In the genomic region with DNA sequence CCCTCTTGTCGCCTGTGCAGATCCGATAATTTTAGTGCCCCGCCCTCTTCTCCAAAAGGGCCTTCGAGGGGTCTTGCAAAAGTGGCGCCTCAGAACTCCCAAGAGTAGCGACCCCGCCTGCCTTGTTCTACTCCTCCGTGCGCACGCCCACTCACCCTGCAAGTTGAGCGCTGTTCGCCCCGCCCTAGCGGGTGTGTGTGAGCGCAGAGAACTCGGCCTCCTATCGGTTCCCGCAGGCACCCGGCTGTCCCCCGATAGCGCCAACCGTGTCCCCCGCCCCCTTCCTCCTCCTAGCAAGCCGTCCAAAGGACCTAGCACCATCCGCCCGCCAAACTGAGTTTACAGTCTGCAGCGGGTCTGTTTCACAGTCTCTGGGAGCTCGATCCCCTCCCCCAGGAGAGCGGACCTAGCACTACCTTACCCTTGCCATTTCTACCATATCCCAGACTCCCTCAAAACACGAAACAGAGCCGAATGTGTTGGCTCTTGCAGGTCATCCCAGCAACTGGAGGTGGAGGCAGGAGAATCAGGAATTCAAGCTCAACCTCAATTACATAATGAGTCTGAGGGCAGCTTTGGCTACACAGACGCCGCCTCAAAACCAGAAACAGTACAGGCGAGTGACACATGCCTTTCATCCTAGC, we compare ENCODE assay signal across 8 mouse cellular contexts. TPM values are rescaled to one million over a fixed set of nuclear protein-coding genes. Genes with fewer than 3 reads are reported as not detected.
DNase-seq lines count a peak whose midpoint lies in the region; ATAC-seq and TF ChIP-seq lines count a peak whose summit lies in the region.

No protein-coding gene starts in this region.

- H3K4me2 ChIP-seq in heart, embryonic 15.5 days, result peak overlapping the region; percentile 98
- peak overlapping the region; percentile 89 for H3K4me2 ChIP-seq in liver, embryonic 15.5 days
- H3K4me2 ChIP-seq in neural tube, embryonic 11.5 days (ENCODE audit: low read depth), result peak overlapping the region; percentile 71
- peak overlapping the region; percentile 90 for H3K4me2 ChIP-seq in stomach, postnatal 0 days (replicated peaks; ENCODE audit: low read depth)

- WGBS in heart, embryonic 15.5 days, result 3% methylated on average over 34 of the region's 34 CpGs
- 2% methylated on average over 34 of the region's 34 CpGs for WGBS in liver, embryonic 15.5 days (ENCODE audit: insufficient replicate concordance)
- WGBS in neural tube, embryonic 11.5 days, result 4% methylated on average over 33 of the region's 34 CpGs
- 4% methylated on average over 34 of the region's 34 CpGs for WGBS in stomach, postnatal 0 days

- peak; percentile 77 for DNase-seq in CD4-positive, CD25-positive, alpha-beta regulatory T cell, adult 2 months (ENCODE audit: low read depth, low spot score)
- DNase-seq in brain, adult 2 months (ENCODE audit: low read depth, low spot score), result peak; percentile 86
- peak; percentile 86 for DNase-seq in kidney, postnatal 10 days
- peak; percentile 75 for DNase-seq in neural tube, embryonic 11.5 days (ENCODE audit: low spot score)
- peak; percentile 78 for DNase-seq in stomach, postnatal 0 days (ENCODE audit: low spot score)

- peaks cover 32% of the 10 kb centered on the region for H3K27me3 ChIP-seq in heart, embryonic 15.5 days
- H3K27me3 ChIP-seq in liver, embryonic 15.5 days, result peaks cover 17% of the 10 kb centered on the region; the same call in 1 of the 2 replicates
- H3K27me3 ChIP-seq in neural tube, embryonic 11.5 days (ENCODE audit: control insufficient read depth, insufficient read depth, low read length), result peaks cover 38% of the 10 kb centered on the region
- no peaks in the 10 kb centered on the region for H3K27me3 ChIP-seq in stomach, postnatal 0 days (ENCODE audit: control insufficient read depth, insufficient read depth, low read length)

- peak overlapping the region; percentile 55 for H3K9ac ChIP-seq in heart, embryonic 15.5 days
- H3K9ac ChIP-seq in liver, embryonic 15.5 days, result peak overlapping the region; percentile 94
- H3K9ac ChIP-seq in neural tube, embryonic 11.5 days (ENCODE audit: low read length), result no peak overlapping the region; the same call in 1 of the 2 replicates
- peak overlapping the region; percentile 31; the same call in 1 of the 2 replicates for H3K9ac ChIP-seq in stomach, postnatal 0 days (ENCODE audit: low read length)

- no peak for TF ChIP-seq EP300 in stomach, postnatal 0 days (optimal IDR thresholded peaks at IDR 0.05)

- H3K9me3 ChIP-seq in heart, embryonic 15.5 days (replicated peaks), result no peaks in the 10 kb centered on the region
- no peaks in the 10 kb centered on the region for H3K9me3 ChIP-seq in liver, embryonic 15.5 days (replicated peaks)
- no peaks in the 10 kb centered on the region for H3K9me3 ChIP-seq in neural tube, embryonic 11.5 days (ENCODE audit: control insufficient read depth, low read length)
- no peaks in the 10 kb centered on the region for H3K9me3 ChIP-seq in stomach, postnatal 0 days (ENCODE audit: control insufficient read depth, low read length)

- no peak for TF ChIP-seq CTCF in embryonic fibroblast, embryonic 13.5 days (IDR thresholded peaks at IDR 0.05; ENCODE audit: borderline replicate concordance, insufficient read depth, low read length)
- peak; percentile 33; the same call in 1 of the 2 replicates for TF ChIP-seq CTCF in stomach, postnatal 0 days (IDR thresholded peaks at IDR 0.05; ENCODE audit: low read depth)

- ATAC-seq in heart, embryonic 15.5 days (replicated peaks; ENCODE audit: insufficient number of reproducible peaks, insufficient read depth, low FRiP score, low read depth), result peak; percentile 73
- ATAC-seq in liver, embryonic 15.5 days (ENCODE audit: insufficient read depth), result peak; percentile 92
- ATAC-seq in neural tube, embryonic 11.5 days (ENCODE audit: insufficient read depth, low FRiP score, low TSS enrichment), result peak; percentile 71; the same call in 1 of the 2 replicates
- peak; percentile 65 for ATAC-seq in stomach, postnatal 0 days (ENCODE audit: low FRiP score, low TSS enrichment)

- no peaks in the 10 kb centered on the region for H3K36me3 ChIP-seq in heart, embryonic 15.5 days
- H3K36me3 ChIP-seq in liver, embryonic 15.5 days (replicated peaks), result peaks cover 46% of the 10 kb centered on the region
- no peaks in the 10 kb centered on the region for H3K36me3 ChIP-seq in neural tube, embryonic 11.5 days (ENCODE audit: control insufficient read depth, insufficient read depth, low read length)
- no peaks in the 10 kb centered on the region for H3K36me3 ChIP-seq in stomach, postnatal 0 days (ENCODE audit: control insufficient read depth, insufficient read depth, low read length)

- H3K27ac ChIP-seq in embryonic fibroblast, embryonic 13.5 days (ENCODE audit: insufficient read depth, low read length), result no peak overlapping the region
- no peak overlapping the region for H3K27ac ChIP-seq in heart, embryonic 15.5 days
- peak overlapping the region; percentile 96 for H3K27ac ChIP-seq in liver, embryonic 15.5 days (replicated peaks)
- H3K27ac ChIP-seq in neural tube, embryonic 11.5 days (ENCODE audit: low read depth, low read length), result no peak overlapping the region
- no peak overlapping the region for H3K27ac ChIP-seq in stomach, postnatal 0 days (replicated peaks)

- H3K4me1 ChIP-seq in embryonic fibroblast, embryonic 13.5 days (ENCODE audit: control insufficient read depth, insufficient read depth, low read length), result no peaks in the 10 kb centered on the region
- H3K4me1 ChIP-seq in heart, embryonic 15.5 days (replicated peaks), result peaks cover 36% of the 10 kb centered on the region
- H3K4me1 ChIP-seq in liver, embryonic 15.5 days (replicated peaks), result peaks cover 56% of the 10 kb centered on the region
- H3K4me1 ChIP-seq in neural tube, embryonic 11.5 days (ENCODE audit: control insufficient read depth, insufficient read depth, low read length), result peaks cover 5% of the 10 kb centered on the region; the same call in 1 of the 2 replicates
- peaks cover 2% of the 10 kb centered on the region; the same call in 1 of the 2 replicates for H3K4me1 ChIP-seq in stomach, postnatal 0 days (replicated peaks; ENCODE audit: control insufficient read depth, insufficient read depth)

- no peak for TF ChIP-seq POLR2A in embryonic fibroblast, embryonic 13.5 days (IDR thresholded peaks at IDR 0.05; ENCODE audit: low read depth, low read length)

- H3K4me3 ChIP-seq in embryonic fibroblast, embryonic 13.5 days (ENCODE audit: insufficient read depth, low read length), result peak overlapping the region; percentile 17; the same call in 1 of the 2 replicates
- H3K4me3 ChIP-seq in heart, embryonic 15.5 days, result peak overlapping the region; percentile 59
- peak overlapping the region; percentile 76 for H3K4me3 ChIP-seq in liver, embryonic 15.5 days (replicated peaks)
- peak overlapping the region; percentile 36 for H3K4me3 ChIP-seq in neural tube, embryonic 11.5 days (ENCODE audit: low read depth, low read length)
- peak overlapping the region; percentile 44 for H3K4me3 ChIP-seq in stomach, postnatal 0 days (ENCODE audit: low read depth, low read length)

RNA-seq across cellular contexts. Expression of a gene that starts 0.8 kb away (rescaled TPM):
- polyA plus RNA-seq in embryonic fibroblast, embryonic 13.5 days (2011; ENCODE audit: insufficient read length, low read depth, missing spikeins), result not detected in 2 replicates
- 2.9 and 4.7 TPM in 2 replicates for polyA plus RNA-seq in heart, embryonic 15.5 days (2015; fragmentation: Nextera tagmentation; extraction: Ambion mirVana)
- polyA plus RNA-seq in liver, embryonic 15.5 days (2015; fragmentation: Nextera tagmentation; extraction: Ambion mirVana), result 124 and 142 TPM in 2 replicates
- 4.1 and 5.9 TPM in 2 replicates for polyA plus RNA-seq in neural tube, embryonic 11.5 days (2014; fragmentation: Nextera tagmentation; extraction: Ambion mirVana)
- 2.8 and 3.4 TPM in 2 replicates for polyA plus RNA-seq in stomach, postnatal 0 days (2015; fragmentation: Nextera tagmentation; extraction: Ambion mirVana)

RNA-seq across cellular contexts. Expression of a gene that starts 7.0 kb away (rescaled TPM):
- 5.7 and 6.9 TPM in 2 replicates for polyA plus RNA-seq in embryonic fibroblast, embryonic 13.5 days (2011; ENCODE audit: insufficient read length, low read depth, missing spikeins)
- 4.4 and 5.2 TPM in 2 replicates for polyA plus RNA-seq in heart, embryonic 15.5 days (2015; fragmentation: Nextera tagmentation; extraction: Ambion mirVana)
- polyA plus RNA-seq in liver, embryonic 15.5 days (2015; fragmentation: Nextera tagmentation; extraction: Ambion mirVana), result 2.2 and 2.5 TPM in 2 replicates
- polyA plus RNA-seq in neural tube, embryonic 11.5 days (2014; fragmentation: Nextera tagmentation; extraction: Ambion mirVana), result 18.9 and 22.5 TPM in 2 replicates
- 4.2 and 5.4 TPM in 2 replicates for polyA plus RNA-seq in stomach, postnatal 0 days (2015; fragmentation: Nextera tagmentation; extraction: Ambion mirVana)

RNA-seq across cellular contexts. Expression of a gene that starts 25.7 kb away (rescaled TPM):
- 13.1 and 14.9 TPM in 2 replicates for polyA plus RNA-seq in embryonic fibroblast, embryonic 13.5 days (2011; ENCODE audit: insufficient read length, low read depth, missing spikeins)
- 3.2 and 5.7 TPM in 2 replicates for polyA plus RNA-seq in heart, embryonic 15.5 days (2015; fragmentation: Nextera tagmentation; extraction: Ambion mirVana)
- 1.2 and 1.5 TPM in 2 replicates for polyA plus RNA-seq in liver, embryonic 15.5 days (2015; fragmentation: Nextera tagmentation; extraction: Ambion mirVana)
- 27.7 TPM in 2 replicates for polyA plus RNA-seq in neural tube, embryonic 11.5 days (2014; fragmentation: Nextera tagmentation; extraction: Ambion mirVana)
- 2.7 and 4.1 TPM in 2 replicates for polyA plus RNA-seq in stomach, postnatal 0 days (2015; fragmentation: Nextera tagmentation; extraction: Ambion mirVana)

RNA-seq across cellular contexts. Expression of a gene that starts 26.7 kb away (rescaled TPM):
- 1.2 and 2.4 TPM in 2 replicates for polyA plus RNA-seq in embryonic fibroblast, embryonic 13.5 days (2011; ENCODE audit: insufficient read length, low read depth, missing spikeins)
- 1.8 and 3.0 TPM in 2 replicates for polyA plus RNA-seq in heart, embryonic 15.5 days (2015; fragmentation: Nextera tagmentation; extraction: Ambion mirVana)
- polyA plus RNA-seq in liver, embryonic 15.5 days (2015; fragmentation: Nextera tagmentation; extraction: Ambion mirVana), result 0.10 and 0.13 TPM in 2 replicates
- 2.3 and 3.7 TPM in 2 replicates for polyA plus RNA-seq in neural tube, embryonic 11.5 days (2014; fragmentation: Nextera tagmentation; extraction: Ambion mirVana)
- polyA plus RNA-seq in stomach, postnatal 0 days (2015; fragmentation: Nextera tagmentation; extraction: Ambion mirVana), result 2.7 and 2.9 TPM in 2 replicates

RNA-seq across cellular contexts. Expression of a gene that starts 35.2 kb away (rescaled TPM):
- 21.0 and 25.4 TPM in 2 replicates for polyA plus RNA-seq in embryonic fibroblast, embryonic 13.5 days (2011; ENCODE audit: insufficient read length, low read depth, missing spikeins)
- polyA plus RNA-seq in heart, embryonic 15.5 days (2015; fragmentation: Nextera tagmentation; extraction: Ambion mirVana), result 36.9 and 44.9 TPM in 2 replicates
- 137 and 160 TPM in 2 replicates for polyA plus RNA-seq in liver, embryonic 15.5 days (2015; fragmentation: Nextera tagmentation; extraction: Ambion mirVana)
- 35.1 and 35.4 TPM in 2 replicates for polyA plus RNA-seq in neural tube, embryonic 11.5 days (2014; fragmentation: Nextera tagmentation; extraction: Ambion mirVana)
- 95.0 and 95.7 TPM in 2 replicates for polyA plus RNA-seq in stomach, postnatal 0 days (2015; fragmentation: Nextera tagmentation; extraction: Ambion mirVana)

Comparison
In these comparisons a context has a peak if more than half of its experiments do, and no peak if none do; other contexts are left out.
1. H3K4me3 ChIP-seq: peak in every context shown above with its lines; median percentile 76 in liver, embryonic 15.5 days; 59 in heart, embryonic 15.5 days; 44 in stomach, postnatal 0 days; 36 in neural tube, embryonic 11.5 days; 17 in embryonic fibroblast, embryonic 13.5 days.
2. RNA of a gene that starts 0.8 kb away (polyA plus RNA-seq): 124 to 142 TPM in liver, embryonic 15.5 days; 4.1 to 5.9 TPM in neural tube, embryonic 11.5 days, 2.8 to 3.4 TPM in stomach, postnatal 0 days, 2.9 to 4.7 TPM in heart, embryonic 15.5 days and not detected in embryonic fibroblast, embryonic 13.5 days; every median in the first group is over 10 times any median in the second.
3. Peak in every context shown above with its lines, with median percentiles within 50 percentile points of each other: DNase-seq, ATAC-seq and H3K4me2 ChIP-seq.